Mouse (Mus musculus) forebrain, embryonic 11.5 days (tissue): ENCODE data around the gene Ptprm. TPM values are rescaled to one million over a fixed set of nuclear protein-coding genes. Genes with fewer than 3 reads are reported as not detected.

Experiments
- ATAC-seq: fragments of 200-750 bp; cut with Nextera tagmentation; replicated peaks from 2 replicates; pipeline ENCODE4 v1.8.0; 2017; ENCODE audit warnings: moderate TSS enrichment; ENCODE audit not compliant: low FRiP score
- DNase-seq: peaks from one replicate; pipeline ENCODE4 v3.0.0-alpha.2; 2017; ENCODE audit warnings: low spot score
- H3K27ac ChIP-seq: fragments of 300-500 bp; sonication (generic); 2 replicates; pipeline ENCODE4 v1.5.1; 2014; ENCODE audit warnings: low read depth, low read length
- H3K27me3 ChIP-seq: fragments of 300-500 bp; sonication (generic); 2 replicates; pipeline ENCODE4 v1.6.1; 2014; ENCODE audit warnings: mild to moderate bottlenecking, low read length, mixed read lengths; ENCODE audit not compliant: control insufficient read depth, insufficient read depth
- H3K36me3 ChIP-seq: fragments of 300-500 bp; sonication (generic); 2 replicates; pipeline ENCODE4 v1.6.1; 2014; ENCODE audit warnings: mild to moderate bottlenecking, low read length, moderate library complexity, mixed read lengths; ENCODE audit not compliant: control insufficient read depth, insufficient read depth
- H3K4me1 ChIP-seq: fragments of 300-500 bp; sonication (generic); replicated peaks from 2 replicates; pipeline ENCODE4 v1.6.1; 2014; ENCODE audit warnings: low read length, mixed read lengths; ENCODE audit not compliant: control insufficient read depth, insufficient read depth
- H3K4me2 ChIP-seq: fragments of 300-500 bp; sonication (generic); 2 replicates; pipeline ENCODE4 v1.6.1; 2014; ENCODE audit warnings: low read depth, mild to moderate bottlenecking, low read length, moderate library complexity, mixed read lengths; ENCODE audit not compliant: severe bottlenecking
- H3K4me3 ChIP-seq: fragments of 300-500 bp; sonication (generic); 2 replicates; pipeline ENCODE4 v1.5.1; 2014; ENCODE audit warnings: low read depth, low read length
- H3K9ac ChIP-seq: fragments of 300-500 bp; sonication (generic); 2 replicates; pipeline ENCODE4 v1.6.1; 2014; ENCODE audit warnings: low read length
- H3K9me3 ChIP-seq: fragments of 300-500 bp; sonication (generic); 2 replicates; pipeline ENCODE4 v1.6.1; 2016; ENCODE audit warnings: low read length, mixed read lengths; ENCODE audit not compliant: control insufficient read depth
- WGBS: fragments of 180-500 bp; shearing (Covaris S2); extraction: QIAGEN DNeasy Blood & Tissue Kit; methylation state at CpG from one replicate; pipeline ENCODE4 v1.1.7; 2014; 5-methylcytosine and 5-hydroxymethylcytosine counted together
- polyA plus RNA-seq: library from polyadenylated mRNA; unstranded; fragments of >200 nt; fragmentation: Nextera tagmentation; extraction: Ambion mirVana; gene quantifications from 2 replicates; pipeline ENCODE4 v1.2.1, GENCODE M21; 2014

Gene Ptprm
- polyA plus RNA-seq, 1 experiment from 2014 or later: 11.7 TPM

- H3K36me3 ChIP-seq: no peaks in the 10 kb centered on the region
- DNase-seq: no peak
- no peak overlapping the region for H3K4me3 ChIP-seq
- H3K4me1 ChIP-seq: no peaks in the 10 kb centered on the region; the same call in 1 of the 2 replicates
- no peak overlapping the region for H3K4me2 ChIP-seq
- no peaks in the 10 kb centered on the region for H3K9me3 ChIP-seq
- no peak for ATAC-seq
- no peaks in the 10 kb centered on the region for H3K27me3 ChIP-seq
- H3K27ac ChIP-seq: no peak overlapping the region
- H3K9ac ChIP-seq: no peak overlapping the region
- 80% methylated on average over 9 of the region's 9 CpGs for WGBS
Observed at GRCm38 (mm10) chr17:66754208-66754865, 599.9 kb downstream of the Ptprm start.

GRCm38 (mm10) chr17:66751746-66752145 is 602.5 kb downstream of the Ptprm start:
- no peak overlapping the region for H3K27ac ChIP-seq
- H3K9ac ChIP-seq: no peak overlapping the region
- H3K36me3 ChIP-seq: no peaks in the 10 kb centered on the region
- no peaks in the 10 kb centered on the region for H3K27me3 ChIP-seq
- H3K9me3 ChIP-seq: no peaks in the 10 kb centered on the region
- H3K4me3 ChIP-seq: no peak overlapping the region
- no peaks in the 10 kb centered on the region; the same call in 1 of the 2 replicates for H3K4me1 ChIP-seq
- WGBS: 93% methylated on average over 8 of the region's 8 CpGs
- DNase-seq: no peak
- no peak overlapping the region for H3K4me2 ChIP-seq
- ATAC-seq: no peak

- Histone ChIP-seq H3K4me3 (no peak overlapping the region), H3K4me1 (no peaks in the 10 kb centered on the region; the same call in 1 of the 2 replicates), H3K27ac (no peak overlapping the region), H3K4me2 (no peak overlapping the region), H3K36me3 (no peaks in the 10 kb centered on the region), H3K9ac (no peak overlapping the region), H3K27me3 (no peaks in the 10 kb centered on the region), H3K9me3 (no peaks in the 10 kb centered on the region)
- ATAC-seq: no peak
- WGBS: 83% methylated on average over 4 of the region's 4 CpGs
- DNase-seq: no peak
Observed at GRCm38 (mm10) chr17:66750481-66751206, 603.6 kb downstream of the Ptprm start.

- H3K36me3 ChIP-seq: no peaks in the 10 kb centered on the region
- no peak overlapping the region for H3K9ac ChIP-seq
- no peak overlapping the region for H3K27ac ChIP-seq
- no peaks in the 10 kb centered on the region for H3K9me3 ChIP-seq
- H3K4me1 ChIP-seq: no peaks in the 10 kb centered on the region
- ATAC-seq (no peak), DNase-seq (no peak)
- WGBS: 85% methylated on average over 7 of the region's 7 CpGs
- no peaks in the 10 kb centered on the region for H3K27me3 ChIP-seq
- no peak overlapping the region for H3K4me3 ChIP-seq
- H3K4me2 ChIP-seq: no peak overlapping the region
Observed at GRCm38 (mm10) chr17:66749976-66750375, 604.3 kb downstream of the Ptprm start.

GRCm38 (mm10) chr17:66746506-66746905 is 607.8 kb downstream of the Ptprm start:
- WGBS: 87% methylated on average over 8 of the region's 8 CpGs

GRCm38 (mm10) chr17:66743321-66743720 is 610.9 kb downstream of the Ptprm start:
- no peak for DNase-seq
- Histone ChIP-seq H3K9me3 (no peaks in the 10 kb centered on the region), H3K9ac (no peak overlapping the region), H3K27me3 (no peaks in the 10 kb centered on the region), H3K4me2 (no peak overlapping the region), H3K4me3 (no peak overlapping the region), H3K36me3 (no peaks in the 10 kb centered on the region), H3K4me1 (no peaks in the 10 kb centered on the region), H3K27ac (no peak overlapping the region)
- ATAC-seq: no peak
- WGBS: 78% methylated on average over 7 of the region's 7 CpGs

More at GRCm38 (mm10) chr17:66746506-66746905, 607.8 kb downstream of the Ptprm start:
- no peak overlapping the region for H3K4me2 ChIP-seq
- no peaks in the 10 kb centered on the region for H3K9me3 ChIP-seq
- H3K27ac ChIP-seq: no peak overlapping the region
- no peak overlapping the region for H3K9ac ChIP-seq
- no peaks in the 10 kb centered on the region for H3K27me3 ChIP-seq
- no peak for ATAC-seq
- DNase-seq: no peak
- no peaks in the 10 kb centered on the region for H3K36me3 ChIP-seq
- no peaks in the 10 kb centered on the region for H3K4me1 ChIP-seq
- H3K4me3 ChIP-seq: no peak overlapping the region

- no peak overlapping the region for H3K4me2 ChIP-seq
- H3K36me3 ChIP-seq: no peaks in the 10 kb centered on the region
- H3K4me1 ChIP-seq: no peaks in the 10 kb centered on the region
- DNase-seq (no peak), ATAC-seq (no peak)
- no peak overlapping the region for H3K9ac ChIP-seq
- H3K4me3 ChIP-seq: no peak overlapping the region
- no peaks in the 10 kb centered on the region for H3K9me3 ChIP-seq
- 79% methylated on average over 8 of the region's 8 CpGs for WGBS
- H3K27me3 ChIP-seq: no peaks in the 10 kb centered on the region
- H3K27ac ChIP-seq: no peak overlapping the region
Observed at GRCm38 (mm10) chr17:66738779-66739345, 615.4 kb downstream of the Ptprm start.

- no peak overlapping the region for H3K27ac ChIP-seq
- no peak overlapping the region for H3K4me3 ChIP-seq
- no peak overlapping the region for H3K4me2 ChIP-seq
- WGBS: 81% methylated on average over 6 of the region's 6 CpGs
- ATAC-seq: no peak
- no peaks in the 10 kb centered on the region for H3K36me3 ChIP-seq
- H3K9ac ChIP-seq: no peak overlapping the region
- H3K9me3 ChIP-seq: no peaks in the 10 kb centered on the region
- no peaks in the 10 kb centered on the region for H3K27me3 ChIP-seq
- DNase-seq: no peak
- no peaks in the 10 kb centered on the region for H3K4me1 ChIP-seq
Observed at GRCm38 (mm10) chr17:66738331-66738730, 615.9 kb downstream of the Ptprm start.
